Mouse (Mus musculus): Measurements from ENCODE around the gene Heg1. TPM values are rescaled to one million over a fixed set of nuclear protein-coding genes. Genes with fewer than 3 reads are reported as not detected.

Heg1 gene
- polyA plus RNA-seq, 1 experiment from 2014 or later, result 17.9 TPM

DNA sequence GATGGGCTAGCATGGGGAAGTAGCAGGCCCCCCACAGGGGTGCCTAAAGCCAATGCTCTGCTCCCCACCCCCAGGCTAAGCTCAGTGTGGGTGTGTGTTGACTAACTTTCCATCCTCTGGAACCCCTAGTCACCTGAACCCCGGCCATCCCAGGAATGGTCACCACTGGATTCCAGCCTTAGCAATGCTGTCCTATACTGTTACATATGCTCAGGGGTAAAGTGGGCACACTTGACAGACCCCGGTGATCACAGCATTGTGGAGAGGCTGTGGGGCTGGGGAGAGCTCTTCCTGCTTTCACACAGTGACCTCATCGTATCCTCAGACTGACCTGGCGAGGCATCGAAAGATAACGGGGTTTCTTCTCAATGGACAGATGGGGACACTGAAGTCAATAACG, 3.9 kb upstream of the Heg1 start:
- Histone ChIP-seq H3K9ac (no peak overlapping the region), H3K4me3 (no peak overlapping the region), H3K36me3 (no peaks in the 10 kb centered on the region), H3K4me1 (peaks cover 4% of the 10 kb centered on the region), H3K27me3 (no peaks in the 10 kb centered on the region), H3K27ac (no peak overlapping the region), H3K9me3 (no peaks in the 10 kb centered on the region), H3K4me2 (replicated peaks) (no peak overlapping the region)
- WGBS, result 83% methylated on average over 7 of the region's 7 CpGs
- no peak for ATAC-seq (ENCODE audit: insufficient number of reproducible peaks, insufficient read depth, low FRiP score, low TSS enrichment)

GRCm38 (mm10) chr16:33680816-33681215, 3.4 kb upstream of the Heg1 start:
- H3K9me3 ChIP-seq, result no peaks in the 10 kb centered on the region
- no peaks in the 10 kb centered on the region for H3K36me3 ChIP-seq
- no peak overlapping the region for H3K9ac ChIP-seq
- ATAC-seq (ENCODE audit: insufficient number of reproducible peaks, insufficient read depth, low FRiP score, low TSS enrichment), result no peak
- no peak overlapping the region for H3K4me2 ChIP-seq (replicated peaks)
- no peak overlapping the region for H3K4me3 ChIP-seq
- peaks cover 10% of the 10 kb centered on the region for H3K4me1 ChIP-seq
- H3K27me3 ChIP-seq, result no peaks in the 10 kb centered on the region
- 66% methylated on average over 10 of the region's 10 CpGs for WGBS
- H3K27ac ChIP-seq, result no peak overlapping the region

DNA sequence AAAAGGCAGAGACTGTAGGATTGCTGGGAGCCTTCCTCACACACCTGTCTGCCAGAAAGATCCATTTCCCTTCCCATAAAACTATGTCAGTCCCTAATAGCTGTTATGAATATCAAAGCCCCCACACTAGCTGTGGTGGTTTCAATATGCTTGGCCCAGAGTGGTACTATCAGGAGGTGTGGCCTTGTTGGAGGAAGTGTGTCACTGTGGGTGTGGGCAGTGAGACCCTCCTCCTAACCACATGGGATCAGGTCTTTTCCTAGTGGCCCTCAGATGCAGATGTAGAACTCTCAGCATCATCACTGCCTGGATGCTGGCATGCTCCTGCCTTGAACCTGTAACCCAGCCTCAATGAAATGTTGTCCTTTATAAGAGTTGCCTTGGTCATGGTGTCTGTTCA, 2.5 kb upstream of the Heg1 start:
- H3K4me2 ChIP-seq (replicated peaks), result no peak overlapping the region
- H3K36me3 ChIP-seq, result no peaks in the 10 kb centered on the region
- no peak overlapping the region for H3K27ac ChIP-seq
- no peak overlapping the region for H3K4me3 ChIP-seq
- no peak for ATAC-seq (ENCODE audit: insufficient number of reproducible peaks, insufficient read depth, low FRiP score, low TSS enrichment)
- no peaks in the 10 kb centered on the region for H3K9me3 ChIP-seq
- H3K4me1 ChIP-seq, result peaks cover 18% of the 10 kb centered on the region
- H3K9ac ChIP-seq, result no peak overlapping the region
- H3K27me3 ChIP-seq, result no peaks in the 10 kb centered on the region

DNA sequence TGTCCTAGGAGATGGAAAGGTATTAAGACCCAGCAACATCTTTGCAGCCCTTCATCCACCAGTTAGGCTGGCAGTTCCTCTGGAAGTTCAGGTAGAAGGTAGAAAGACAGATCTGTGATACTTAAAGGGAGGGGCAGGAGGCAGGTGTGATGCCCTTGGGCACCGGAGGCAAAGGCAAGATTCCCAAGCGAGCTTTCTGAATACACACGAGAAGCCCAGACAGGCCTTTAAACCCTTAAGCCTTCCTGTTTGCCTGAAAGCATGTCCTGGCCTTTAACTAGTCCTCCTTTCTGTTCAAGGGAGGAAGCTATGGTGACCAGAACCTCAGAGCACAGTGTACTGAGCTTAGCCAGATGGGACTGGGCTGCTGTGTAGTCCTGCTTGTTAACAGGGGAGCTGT, 1.5 kb upstream of the Heg1 start:
- H3K27ac ChIP-seq, result no peak overlapping the region
- WGBS, result 77% methylated on average over 3 of the region's 3 CpGs
- ATAC-seq (ENCODE audit: insufficient number of reproducible peaks, insufficient read depth, low FRiP score, low TSS enrichment), result no peak
- H3K9ac ChIP-seq, result no peak overlapping the region
- no peaks in the 10 kb centered on the region for H3K9me3 ChIP-seq
- peaks cover 25% of the 10 kb centered on the region for H3K4me1 ChIP-seq
- no peak overlapping the region for H3K4me2 ChIP-seq (replicated peaks)
- H3K36me3 ChIP-seq, result no peaks in the 10 kb centered on the region
- H3K4me3 ChIP-seq, result no peak overlapping the region
- no peaks in the 10 kb centered on the region for H3K27me3 ChIP-seq

DNA sequence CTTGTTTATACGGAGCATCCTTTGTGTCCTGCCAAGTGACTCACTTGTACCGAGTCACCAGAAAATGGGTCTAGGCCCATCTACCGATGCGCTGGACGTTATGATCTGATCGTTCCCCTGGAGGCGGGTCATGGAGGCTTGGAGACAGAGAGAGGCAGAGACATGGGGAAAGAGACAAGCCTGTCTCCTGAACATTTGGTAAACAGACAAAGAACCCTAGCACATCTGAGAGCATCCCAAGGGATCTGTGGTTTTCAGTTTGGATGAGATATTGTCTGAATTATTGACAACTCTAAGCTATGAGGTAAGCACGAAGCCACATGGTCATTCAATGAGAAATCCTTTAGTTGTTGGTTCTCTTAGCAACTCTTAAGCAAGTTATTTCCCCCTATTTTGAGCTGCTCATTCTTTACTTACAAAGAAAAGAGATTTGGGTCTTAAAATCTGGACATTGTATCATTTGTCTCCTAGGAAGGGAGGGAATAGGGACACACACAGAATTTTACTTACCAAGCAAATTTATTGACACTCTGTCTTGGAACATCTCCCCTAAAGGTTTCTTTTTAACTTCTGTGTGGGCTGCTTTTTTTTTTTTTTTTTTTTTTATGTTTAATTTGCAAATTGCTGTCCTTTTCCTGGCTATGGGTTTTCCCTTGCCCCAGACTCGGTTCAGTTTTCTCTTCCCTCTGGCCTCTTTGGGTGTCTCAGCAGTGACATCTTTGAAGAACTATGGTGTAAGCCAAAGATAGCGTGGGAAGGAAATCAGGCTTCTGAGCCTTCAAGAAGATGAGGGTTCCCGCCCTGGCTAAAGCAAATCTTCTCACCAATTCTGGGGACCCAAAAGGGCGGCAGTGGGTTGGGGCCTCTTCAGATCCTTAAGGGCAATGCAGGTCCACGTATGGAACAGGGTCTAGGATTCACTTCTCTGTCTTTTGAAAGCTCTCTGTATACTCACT, 686 bp upstream of the Heg1 start:
- Histone ChIP-seq H3K4me1 (peaks cover 28% of the 10 kb centered on the region), H3K9me3 (no peaks in the 10 kb centered on the region), H3K9ac (peak overlapping the region; percentile 94; the same call in 1 of the 2 replicates), H3K4me3 (peak overlapping the region; percentile 85), H3K27ac (no peak overlapping the region), H3K4me2 (replicated peaks) (peak overlapping the region; percentile 90), H3K36me3 (no peaks in the 10 kb centered on the region), H3K27me3 (no peaks in the 10 kb centered on the region)
- WGBS, result 67% methylated on average over 13 of the region's 13 CpGs
- no peak for ATAC-seq (ENCODE audit: insufficient number of reproducible peaks, insufficient read depth, low FRiP score, low TSS enrichment)

DNA sequence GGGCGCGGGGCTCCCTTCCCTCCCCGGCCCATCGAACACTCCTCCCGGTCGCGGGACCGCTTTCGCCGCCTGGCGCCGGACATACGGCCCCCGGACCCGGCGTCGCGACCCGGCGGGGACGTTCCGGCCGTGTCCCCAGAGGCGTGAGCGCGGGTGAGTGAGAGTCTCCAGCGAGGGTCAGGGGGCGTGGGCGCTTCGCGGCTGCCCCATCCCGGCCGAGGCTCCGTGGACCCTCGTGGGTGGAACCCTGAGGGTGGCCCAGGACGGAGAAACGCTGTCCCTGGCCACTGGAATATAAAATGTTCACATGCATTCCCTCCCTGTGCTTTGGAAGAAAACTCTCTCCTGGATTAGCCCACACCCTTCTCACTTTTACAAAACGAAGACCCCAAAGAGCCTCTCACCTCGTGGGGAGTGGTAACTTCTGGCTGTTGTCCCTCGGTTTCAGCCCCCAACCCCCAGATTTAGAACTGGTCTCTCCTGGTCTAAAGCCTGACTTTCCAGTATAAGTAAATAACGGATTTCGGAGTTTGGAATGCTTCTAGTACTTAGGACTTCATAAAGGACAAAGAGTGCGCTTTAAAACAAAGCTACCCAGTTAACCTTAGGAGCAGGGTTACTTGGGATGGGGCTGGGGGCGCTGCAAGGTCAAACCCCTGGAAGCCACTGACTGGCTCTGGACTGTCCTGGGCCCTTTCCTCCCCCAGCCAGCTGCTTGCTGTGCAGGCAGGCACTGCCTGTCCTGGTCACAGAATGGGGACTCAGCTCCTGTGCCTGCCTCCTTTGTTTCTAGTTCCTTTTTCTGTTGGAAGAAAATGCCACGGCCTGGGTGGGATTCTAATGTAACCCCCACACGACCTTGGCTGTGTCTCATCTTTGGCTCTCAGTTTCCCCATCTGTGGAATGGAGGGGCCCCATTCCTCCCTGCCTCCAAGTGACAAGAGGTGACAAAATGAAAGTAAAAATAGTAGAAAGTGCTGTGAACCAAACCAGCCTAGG, 832 bp downstream of the Heg1 start:
- peak overlapping the region; percentile 47 for H3K27ac ChIP-seq
- WGBS, result 2% methylated on average over 33 of the region's 46 CpGs
- H3K9ac ChIP-seq, result peak overlapping the region; percentile 94
- peak overlapping the region; percentile 90 for H3K4me2 ChIP-seq (replicated peaks)
- no peaks in the 10 kb centered on the region for H3K9me3 ChIP-seq
- no peak for ATAC-seq (ENCODE audit: insufficient number of reproducible peaks, insufficient read depth, low FRiP score, low TSS enrichment)
- H3K4me3 ChIP-seq, result peak overlapping the region; percentile 85
- H3K27me3 ChIP-seq, result no peaks in the 10 kb centered on the region
- H3K4me1 ChIP-seq, result peaks cover 28% of the 10 kb centered on the region
- no peaks in the 10 kb centered on the region for H3K36me3 ChIP-seq

DNA sequence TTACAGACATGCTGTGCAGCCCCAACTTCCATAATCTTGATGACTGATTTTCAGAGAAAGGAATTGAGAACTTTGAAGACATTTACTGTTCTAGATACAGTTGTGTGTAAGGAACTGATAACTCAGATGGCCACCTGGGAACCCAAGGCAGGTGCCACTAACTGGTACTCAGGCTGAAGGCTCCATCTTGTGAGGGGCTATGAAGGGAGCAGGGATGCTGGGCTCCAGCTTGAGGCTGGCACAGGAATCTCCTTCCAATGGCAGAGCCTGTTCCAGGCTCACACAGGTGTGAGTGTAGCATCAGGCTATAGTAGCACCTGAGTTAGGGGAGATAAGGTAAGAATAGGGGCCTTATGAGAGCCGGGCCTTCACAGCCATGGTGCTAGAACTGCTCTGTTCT, 1.9 kb downstream of the Heg1 start:
- WGBS, result 91% methylated on average over 1 of the region's 1 CpGs
- Histone ChIP-seq H3K9me3 (no peaks in the 10 kb centered on the region), H3K27ac (no peak overlapping the region), H3K4me2 (replicated peaks) (peak overlapping the region; percentile 90), H3K4me1 (peaks cover 28% of the 10 kb centered on the region), H3K27me3 (no peaks in the 10 kb centered on the region), H3K36me3 (no peaks in the 10 kb centered on the region), H3K4me3 (peak overlapping the region; percentile 85; the same call in 1 of the 2 replicates), H3K9ac (no peak overlapping the region)
- no peak for ATAC-seq (ENCODE audit: insufficient number of reproducible peaks, insufficient read depth, low FRiP score, low TSS enrichment)

DNA sequence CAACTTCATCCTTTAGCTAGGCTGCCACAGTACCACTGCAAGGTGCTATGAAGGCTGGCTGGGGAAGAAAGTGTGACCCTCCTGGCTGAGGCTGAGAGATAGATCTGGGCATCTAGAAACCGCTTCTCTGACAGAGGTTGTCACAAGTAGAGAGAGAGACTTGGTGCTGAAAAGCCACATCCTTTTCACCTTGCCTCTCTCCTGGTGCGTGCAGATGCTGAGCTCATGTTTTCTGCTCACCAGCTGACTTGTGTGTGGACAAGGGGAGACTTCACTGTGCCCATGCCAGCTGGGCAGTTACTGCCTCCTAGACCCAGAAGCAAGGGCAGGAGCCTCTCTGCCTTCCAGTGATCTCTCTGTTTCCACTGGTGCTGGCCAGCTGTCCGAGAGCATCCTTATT, 3.6 kb downstream of the Heg1 start:
- Histone ChIP-seq H3K4me2 (replicated peaks) (no peak overlapping the region), H3K9me3 (no peaks in the 10 kb centered on the region), H3K4me1 (peaks cover 28% of the 10 kb centered on the region), H3K27me3 (no peaks in the 10 kb centered on the region), H3K36me3 (no peaks in the 10 kb centered on the region), H3K27ac (no peak overlapping the region), H3K4me3 (no peak overlapping the region), H3K9ac (no peak overlapping the region)
- ATAC-seq (ENCODE audit: insufficient number of reproducible peaks, insufficient read depth, low FRiP score, low TSS enrichment), result no peak
- 78% methylated on average over 3 of the region's 3 CpGs for whole genome bisulfite sequencing

DNA sequence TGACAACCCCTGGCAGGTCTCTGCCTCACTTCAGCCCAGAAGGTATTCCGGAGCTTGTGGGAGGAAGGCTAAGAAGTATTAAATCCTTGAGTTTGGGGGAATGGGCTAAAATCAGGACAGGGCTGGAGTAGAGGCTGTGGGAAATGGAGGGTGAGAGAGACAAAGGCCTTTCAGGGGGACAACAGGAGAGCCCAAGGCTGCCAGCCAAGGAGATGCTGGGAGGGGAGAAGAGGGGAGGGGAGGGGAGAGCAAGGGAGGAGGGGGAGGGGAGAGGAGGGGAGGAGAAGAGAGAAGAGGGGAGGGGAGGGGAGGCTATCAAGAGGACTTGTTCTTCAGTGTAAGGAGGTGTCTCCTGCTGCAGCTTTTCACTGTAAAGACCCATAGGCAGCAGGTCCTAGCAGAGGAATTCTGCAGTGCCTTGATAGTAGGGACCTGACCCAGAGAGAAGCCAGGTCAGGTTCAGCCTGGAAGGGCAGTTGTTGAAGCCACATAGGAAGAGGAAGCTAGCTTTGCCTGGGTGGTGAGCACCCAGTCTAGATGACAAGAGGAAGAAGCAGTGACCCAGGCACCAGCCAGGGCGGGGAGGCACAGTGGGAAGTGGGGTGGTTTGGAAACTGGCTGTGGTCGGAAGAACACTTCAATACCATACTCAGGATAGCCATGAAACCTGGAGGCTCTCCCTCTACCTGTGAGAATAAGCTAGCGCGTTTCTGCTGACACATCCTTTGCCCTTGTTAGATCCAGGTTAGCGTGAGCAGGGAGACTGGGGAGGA, 7.0 kb downstream of the Heg1 start:
- no peak overlapping the region for H3K4me2 ChIP-seq (replicated peaks)
- no peak for ATAC-seq (ENCODE audit: insufficient number of reproducible peaks, insufficient read depth, low FRiP score, low TSS enrichment)
- no peaks in the 10 kb centered on the region for H3K9me3 ChIP-seq
- no peak overlapping the region for H3K9ac ChIP-seq
- no peaks in the 10 kb centered on the region for H3K36me3 ChIP-seq
- H3K27ac ChIP-seq, result no peak overlapping the region
- WGBS, result 87% methylated on average over 6 of the region's 6 CpGs
- no peak overlapping the region for H3K4me3 ChIP-seq
- no peaks in the 10 kb centered on the region for H3K27me3 ChIP-seq
- peaks cover 16% of the 10 kb centered on the region for H3K4me1 ChIP-seq

- Histone ChIP-seq H3K9ac (no peak overlapping the region), H3K27me3 (no peaks in the 10 kb centered on the region), H3K4me2 (replicated peaks) (no peak overlapping the region), H3K4me3 (no peak overlapping the region), H3K27ac (no peak overlapping the region), H3K36me3 (no peaks in the 10 kb centered on the region), H3K9me3 (no peaks in the 10 kb centered on the region), H3K4me1 (peaks cover 15% of the 10 kb centered on the region)
- ATAC-seq (ENCODE audit: insufficient number of reproducible peaks, insufficient read depth, low FRiP score, low TSS enrichment), result no peak
- 85% methylated on average over 1 of the region's 1 CpGs for WGBS
Observed at GRCm38 (mm10) chr16:33693553-33693952, 9.4 kb downstream of the Heg1 start.
